Comparison of ENCODE assay signal across 18 mouse cellular contexts in the genomic region with DNA sequence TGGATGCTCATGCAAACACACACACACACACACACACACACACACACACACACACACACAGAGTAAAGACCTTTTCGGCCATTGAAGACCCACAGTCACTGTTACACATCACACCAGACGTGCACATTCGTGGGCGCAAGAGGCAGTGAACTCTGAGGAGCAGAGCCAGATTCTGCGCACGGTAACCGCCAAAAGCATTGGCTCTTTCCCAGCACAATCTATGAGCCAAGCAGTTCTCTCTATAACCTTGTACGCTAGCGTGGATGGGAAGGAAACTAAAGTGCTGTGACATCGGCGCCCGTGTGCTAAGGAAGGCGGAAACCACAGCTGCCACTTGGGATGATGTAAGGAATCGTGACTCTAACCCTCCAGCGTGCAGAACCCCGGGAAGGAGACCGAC. TPM values are rescaled to one million over a fixed set of nuclear protein-coding genes. Genes with fewer than 3 reads are reported as not detected.
DNase-seq lines count a peak whose midpoint lies in the region; ATAC-seq and TF ChIP-seq lines count a peak whose summit lies in the region.
"Had no signal": no experiment of that assay in that cellular context is flagged by ENCODE, and none has a peak within 500 bp of the region (broad histone marks: within the 10 kb centered on the region; RNA-seq: fewer than 3 reads in every experiment).

No protein-coding gene starts in this region.

- WGBS in intestine, postnatal 0 days: 87% methylated on average over 17 of the region's 17 CpGs
- WGBS in intestine, embryonic 15.5 days: 84% methylated on average over 17 of the region's 17 CpGs

- no peak overlapping the region for H3K4me2 ChIP-seq in intestine, postnatal 0 days (replicated peaks; ENCODE audit: low read depth)
- no peak overlapping the region for H3K4me2 ChIP-seq in intestine, embryonic 15.5 days (replicated peaks)
- H3K4me2 ChIP-seq: embryonic facial prominence, embryonic 12.5 days; heart, embryonic 13.5 days; kidney, embryonic 15.5 days; limb, embryonic 15.5 days; liver, embryonic 13.5 days; neural tube, embryonic 13.5 days had no signal

- ATAC-seq in frontal cortex, adult (ENCODE audit: low TSS enrichment): peak; percentile 50; the same call in 1 of the 2 replicates
- ATAC-seq in intestine, postnatal 0 days: no peak
- ATAC-seq in intestine, embryonic 15.5 days: no peak

- no peaks in the 10 kb centered on the region for H3K4me1 ChIP-seq in intestine, postnatal 0 days (replicated peaks; ENCODE audit: control insufficient read depth, insufficient read depth, low read length)
- no peaks in the 10 kb centered on the region; the same call in 1 of the 2 replicates for H3K4me1 ChIP-seq in intestine, embryonic 15.5 days (replicated peaks)
- H3K4me1 ChIP-seq: embryonic facial prominence, embryonic 12.5 days; liver, embryonic 13.5 days had no signal

- no peak overlapping the region for H3K9ac ChIP-seq in intestine, postnatal 0 days (ENCODE audit: low read depth, low read length)
- no peak overlapping the region for H3K9ac ChIP-seq in intestine, embryonic 15.5 days
- H3K9ac ChIP-seq: embryonic facial prominence, embryonic 12.5 days; heart, embryonic 13.5 days; kidney, embryonic 15.5 days; limb, embryonic 15.5 days; liver, embryonic 13.5 days; neural tube, embryonic 13.5 days had no signal

- no peak for DNase-seq in frontal cortex, postnatal 10 days (ENCODE audit: low spot score in 2 of 2)
- DNase-seq in retina, postnatal 1 day: peak; percentile 42
- DNase-seq in retina, embryonic 14.5 days (ENCODE audit: low spot score): no peak
- DNase-seq in embryo, embryonic 11 days: no peak
- DNase-seq: adrenal gland, adult 8-10 months; gastrocnemius, postnatal 25 days; heart, adult 11 months; liver, embryonic 13.5 days had no signal

- peak overlapping the region; percentile 4; the same call in 1 of the 2 replicates for H3K27ac ChIP-seq in intestine, postnatal 0 days (ENCODE audit: low read depth, low read length)
- no peak overlapping the region for H3K27ac ChIP-seq in intestine, embryonic 15.5 days
- H3K27ac ChIP-seq: embryonic facial prominence, embryonic 12.5 days; heart, embryonic 13.5 days; kidney, embryonic 15.5 days; left cerebral cortex, adult 2 months; limb, embryonic 15.5 days; liver, embryonic 13.5 days; neural tube, embryonic 13.5 days had no signal

- TF ChIP-seq CTCF in intestine, postnatal 0 days (IDR thresholded peaks at IDR 0.05; ENCODE audit: low read depth): no peak

- H3K27me3 ChIP-seq in intestine, postnatal 0 days (replicated peaks; ENCODE audit: control insufficient read depth, insufficient read depth, low read length): no peaks in the 10 kb centered on the region
- no peaks in the 10 kb centered on the region for H3K27me3 ChIP-seq in intestine, embryonic 15.5 days (replicated peaks)
- H3K27me3 ChIP-seq: embryonic facial prominence, embryonic 12.5 days; heart, embryonic 13.5 days; kidney, embryonic 15.5 days; limb, embryonic 15.5 days; liver, embryonic 13.5 days; neural tube, embryonic 13.5 days had no signal

- H3K9me3 ChIP-seq in intestine, postnatal 0 days (ENCODE audit: control insufficient read depth): no peaks in the 10 kb centered on the region
- H3K9me3 ChIP-seq in intestine, embryonic 15.5 days: no peaks in the 10 kb centered on the region
- H3K9me3 ChIP-seq: embryonic facial prominence, embryonic 12.5 days; G1E; heart, embryonic 13.5 days; kidney, embryonic 15.5 days; limb, embryonic 15.5 days; liver, embryonic 13.5 days; neural tube, embryonic 13.5 days had no signal

- no peaks in the 10 kb centered on the region for H3K36me3 ChIP-seq in intestine, postnatal 0 days (ENCODE audit: control insufficient read depth, insufficient read depth)
- no peaks in the 10 kb centered on the region for H3K36me3 ChIP-seq in intestine, embryonic 15.5 days
- H3K36me3 ChIP-seq: embryonic facial prominence, embryonic 12.5 days; G1E; limb, embryonic 15.5 days; liver, embryonic 13.5 days had no signal

- no peak overlapping the region for H3K4me3 ChIP-seq in intestine, postnatal 0 days (ENCODE audit: low read depth, low read length)
- H3K4me3 ChIP-seq in intestine, embryonic 15.5 days (replicated peaks): no peak overlapping the region
- H3K4me3 ChIP-seq: embryonic facial prominence, embryonic 12.5 days; heart, embryonic 13.5 days; kidney, embryonic 15.5 days; left cerebral cortex, adult 2 months; limb, embryonic 15.5 days; liver, embryonic 13.5 days; neural tube, embryonic 13.5 days had no signal

RNA-seq across cellular contexts. Expression of gene Pheta1, which starts 29.9 kb away (rescaled TPM):
- 65.0 and 66.5 TPM in 2 replicates for polyA plus RNA-seq in intestine, postnatal 0 days (2015; fragmentation: Nextera tagmentation; extraction: Ambion mirVana)
- polyA plus RNA-seq in intestine, embryonic 15.5 days (2015; fragmentation: Nextera tagmentation; extraction: Ambion mirVana): 32.6 and 36.4 TPM in 2 replicates

RNA-seq across cellular contexts. Expression of gene Sh2b3, which starts 41.3 kb away (rescaled TPM):
- 11.8 and 12.2 TPM in 2 replicates for polyA plus RNA-seq in intestine, postnatal 0 days (2015; fragmentation: Nextera tagmentation; extraction: Ambion mirVana)
- 12.3 and 13.1 TPM in 2 replicates for polyA plus RNA-seq in intestine, embryonic 15.5 days (2015; fragmentation: Nextera tagmentation; extraction: Ambion mirVana)
